Mouse (Mus musculus) bone marrow macrophage, adult 2 months (primary cell): ENCODE results near the gene Nr4a1. TPM values are rescaled to one million over a fixed set of nuclear protein-coding genes. Genes with fewer than 3 reads are reported as not detected.

Experiments
- H3K27ac ChIP-seq: 2 replicates; pipeline ENCODE4 v1.5.1; 2012; ENCODE audit warnings: low read depth, low read length; ENCODE audit not compliant: insufficient read depth
- H3K4me1 ChIP-seq: 2 replicates; pipeline ENCODE4 v1.6.1; 2012; ENCODE audit warnings: low read length; ENCODE audit not compliant: control insufficient read depth, insufficient read depth
- H3K4me3 ChIP-seq: 2 replicates; pipeline ENCODE4 v1.5.1; 2012; ENCODE audit warnings: mild to moderate bottlenecking, low read length, moderate library complexity; ENCODE audit not compliant: insufficient read depth
- CTCF ChIP-seq: IDR thresholded peaks from 2 replicates; pipeline ENCODE4 v1.5.1; 2012; ENCODE audit warnings: low read depth, mild to moderate bottlenecking, low read length, moderate library complexity
- POLR2A ChIP-seq: IDR thresholded peaks from 2 replicates; pipeline ENCODE4 v1.6.1; 2012; ENCODE audit warnings: mild to moderate bottlenecking, low read depth, low read length, borderline replicate concordance
- polyA plus RNA-seq: library from polyadenylated mRNA; stranded (reverse); fragments of >200 nt; gene quantifications from 2 replicates; pipeline ENCODE4 v1.2.4, GENCODE M21; 2012; ENCODE audit not compliant: missing spikeins, insufficient read depth, insufficient read length

Nr4a1 gene
- polyA plus RNA-seq, 1 experiment: 8.8 TPM

DNA sequence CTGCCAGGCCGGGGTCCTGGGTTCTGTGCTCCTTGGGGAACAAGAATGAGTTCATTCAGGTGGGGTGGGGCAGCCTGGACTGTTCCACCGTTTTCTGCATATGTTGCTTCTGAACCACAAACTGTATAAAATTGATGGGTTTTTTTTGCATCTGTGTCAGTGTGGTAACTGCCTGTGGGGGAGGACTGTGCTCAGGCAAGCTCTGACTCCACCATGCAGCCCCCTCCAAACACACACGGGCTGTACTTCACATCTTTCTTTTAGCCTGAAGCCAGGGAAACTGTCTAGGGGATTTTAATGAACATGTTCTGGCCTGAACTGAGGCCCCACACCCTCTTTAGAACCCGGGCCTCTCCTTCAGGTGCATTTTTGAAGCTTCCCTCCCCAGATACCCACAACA is 21.5 kb upstream of the Nr4a1 start:
- H3K4me3 ChIP-seq: no peak overlapping the region
- no peak overlapping the region for H3K27ac ChIP-seq
- TF ChIP-seq POLR2A (no peak), CTCF (no peak)
- H3K4me1 ChIP-seq: no peaks in the 10 kb centered on the region

DNA sequence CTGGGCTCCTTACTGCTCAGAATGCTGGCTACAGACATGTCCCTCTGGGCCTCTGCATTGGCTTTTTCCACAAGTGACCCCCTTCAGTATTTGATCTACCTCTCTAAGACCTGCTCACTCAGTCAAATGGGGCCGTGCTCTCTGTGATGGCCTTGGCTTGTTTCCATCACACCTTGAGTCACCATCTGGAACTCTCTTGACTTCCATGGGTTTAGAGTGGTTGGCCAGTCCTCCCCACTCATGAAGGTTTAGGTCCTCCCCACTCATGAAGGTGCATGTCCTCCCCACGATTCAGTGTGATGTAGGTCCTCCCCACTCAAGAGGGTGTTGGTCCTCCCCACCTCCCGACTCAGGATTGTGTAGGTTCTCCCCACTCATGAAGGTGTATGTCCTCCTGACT is 20.9 kb upstream of the Nr4a1 start:
- H3K4me3 ChIP-seq: no peak overlapping the region
- H3K4me1 ChIP-seq: no peaks in the 10 kb centered on the region
- no peak overlapping the region for H3K27ac ChIP-seq
- TF ChIP-seq POLR2A (no peak), CTCF (no peak)

DNA sequence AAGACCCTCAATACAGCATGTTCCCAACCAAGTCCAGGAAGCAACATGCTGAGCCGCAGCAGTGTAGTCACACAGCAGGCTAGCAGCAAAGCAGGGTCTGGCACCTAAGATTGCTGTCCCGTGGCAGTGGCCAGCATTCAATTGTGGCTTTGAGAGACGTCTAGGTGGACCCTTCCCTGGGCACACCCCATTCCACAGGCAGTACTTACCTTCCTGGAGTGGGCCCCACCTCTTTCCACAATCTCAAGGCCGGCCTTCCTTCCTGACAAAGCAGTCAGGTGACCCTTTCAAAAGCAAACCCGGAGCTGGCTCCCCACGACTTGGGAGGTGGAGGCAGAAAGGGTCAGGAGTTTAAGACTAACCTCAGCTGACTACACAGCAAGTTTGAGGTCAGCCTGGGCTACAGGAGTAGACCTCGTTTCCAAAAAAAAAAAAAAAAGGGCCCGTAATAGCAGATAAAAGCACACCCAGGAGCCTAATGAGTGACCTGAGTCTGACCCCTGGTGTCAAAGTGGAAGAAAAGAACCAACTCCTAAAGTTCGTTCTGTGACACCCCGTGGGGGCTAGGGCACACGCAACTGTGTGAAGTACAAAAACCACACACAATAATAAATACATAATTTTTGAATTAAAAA is 20.3 kb upstream of the Nr4a1 start:
- TF ChIP-seq CTCF (no peak), POLR2A (no peak)
- H3K4me1 ChIP-seq: no peaks in the 10 kb centered on the region

DNA sequence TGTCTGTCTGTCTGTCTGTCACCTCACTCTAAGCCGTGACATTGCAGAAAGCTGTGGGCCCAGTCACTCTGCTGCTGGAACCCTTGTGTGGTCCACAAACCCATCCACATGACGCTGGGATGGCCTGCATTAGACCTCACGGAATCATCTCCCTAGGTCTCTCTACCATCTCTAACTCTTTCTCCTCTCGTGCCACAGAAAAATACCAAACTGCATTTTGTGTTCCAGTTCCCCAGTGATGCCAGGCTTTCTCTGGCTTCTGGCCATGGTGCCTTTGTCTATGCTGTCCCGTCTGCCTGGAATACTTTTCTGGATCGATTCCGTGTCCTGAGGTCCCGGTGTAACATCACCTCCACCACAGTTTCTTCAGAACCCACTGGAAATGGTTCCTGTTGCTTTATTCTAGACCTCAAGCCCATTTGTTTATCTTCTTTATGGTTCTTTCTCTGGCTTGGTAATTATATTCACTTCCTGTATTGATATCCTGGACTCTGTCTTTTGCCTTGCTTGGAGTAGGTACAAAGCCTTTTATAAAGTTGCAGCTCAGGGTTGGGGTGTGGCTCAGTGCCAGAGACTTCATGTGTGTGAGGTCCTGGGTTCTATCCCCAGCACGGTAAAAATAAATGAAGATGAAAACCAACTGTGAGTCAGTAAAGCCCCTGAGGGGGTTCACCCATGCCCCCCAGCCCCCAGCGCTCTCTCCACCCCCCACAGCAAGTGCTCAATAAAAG is 19.3 kb upstream of the Nr4a1 start:
- TF ChIP-seq CTCF (no peak), POLR2A (no peak)
- Histone ChIP-seq H3K4me1 (no peaks in the 10 kb centered on the region), H3K4me3 (no peak overlapping the region), H3K27ac (no peak overlapping the region)

More for the DNA sequence above, 20.3 kb upstream of the Nr4a1 start:
- Histone ChIP-seq H3K4me3 (no peak overlapping the region), H3K27ac (no peak overlapping the region)

DNA sequence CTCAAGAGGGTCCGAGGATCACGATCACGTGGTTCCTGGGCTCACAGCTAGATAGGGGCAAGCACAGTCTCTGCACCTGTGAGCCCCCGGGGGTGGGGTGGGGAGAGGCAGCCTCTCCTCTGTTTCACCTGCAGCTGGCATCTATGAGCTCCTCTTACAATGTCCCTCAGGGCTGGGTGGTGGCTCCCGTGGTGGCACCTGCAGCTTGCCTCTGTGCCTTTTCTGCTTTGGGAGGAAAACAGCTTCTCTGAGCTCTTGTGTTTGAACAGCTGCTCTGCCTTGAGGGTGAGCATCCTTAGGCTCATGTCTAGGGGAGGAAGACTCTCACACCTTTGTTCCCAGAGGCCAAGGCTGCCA is 18.7 kb upstream of the Nr4a1 start:
- H3K27ac ChIP-seq: no peak overlapping the region
- TF ChIP-seq CTCF: no peak
- no peak for TF ChIP-seq POLR2A
- H3K4me1 ChIP-seq: no peaks in the 10 kb centered on the region

DNA sequence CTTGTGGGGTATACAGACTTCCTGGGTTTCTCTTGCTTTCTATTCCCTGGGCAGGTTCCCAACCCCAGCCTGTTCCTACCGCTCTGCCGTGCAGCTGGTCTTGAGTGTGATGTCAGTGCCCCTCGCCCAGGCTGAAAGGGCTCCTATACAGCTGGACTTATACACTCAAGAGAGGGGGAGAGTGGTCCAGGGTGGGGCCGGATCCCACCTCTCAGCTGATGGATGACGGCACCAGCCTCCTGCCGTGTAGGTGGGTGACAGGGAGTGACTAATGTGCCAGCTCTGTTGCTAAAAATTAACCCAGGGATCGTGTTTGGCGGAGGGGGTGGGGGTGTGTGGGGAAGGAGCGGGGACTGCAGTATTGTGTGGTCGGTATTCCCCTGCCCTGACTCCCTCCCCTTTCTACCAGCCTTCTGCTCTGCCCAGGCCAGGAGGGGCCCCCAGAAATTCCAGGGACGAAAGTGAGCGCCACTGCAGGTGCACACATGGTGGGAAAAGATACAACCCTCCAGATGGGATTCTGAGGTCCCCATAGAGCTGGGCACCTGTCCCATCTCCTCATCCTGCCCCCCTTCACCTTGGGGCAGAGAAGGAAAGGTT is 18.2 kb upstream of the Nr4a1 start:
- TF ChIP-seq POLR2A (no peak), CTCF (no peak)
- H3K4me3 ChIP-seq: no peak overlapping the region
- H3K4me1 ChIP-seq: no peaks in the 10 kb centered on the region
- no peak overlapping the region for H3K27ac ChIP-seq

More for the DNA sequence above, 18.7 kb upstream of the Nr4a1 start:
- no peak overlapping the region for H3K4me3 ChIP-seq

DNA sequence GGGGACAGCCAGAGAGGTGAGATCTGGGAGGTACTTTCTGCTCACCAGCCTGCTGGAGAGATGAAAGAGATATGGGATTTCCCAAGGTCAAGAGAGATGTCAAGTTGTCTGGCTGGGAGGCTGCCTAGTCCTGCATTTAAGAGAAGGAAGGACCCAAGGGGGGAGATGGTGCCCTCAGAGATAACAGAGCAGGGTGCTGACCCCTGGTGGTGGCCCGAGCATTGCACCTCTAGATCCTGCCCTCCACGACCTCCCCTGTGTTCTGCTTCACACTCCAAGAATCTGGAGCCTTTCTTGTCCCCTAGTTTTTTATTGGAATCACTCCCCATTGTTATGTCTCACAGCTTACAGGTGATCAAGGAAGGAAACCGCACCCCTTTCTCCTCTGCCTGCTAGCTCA is 17.2 kb upstream of the Nr4a1 start:
- Histone ChIP-seq H3K4me1 (peaks cover 5% of the 10 kb centered on the region; the same call in 1 of the 2 replicates), H3K4me3 (no peak overlapping the region), H3K27ac (no peak overlapping the region)
- TF ChIP-seq CTCF (peak; percentile 82), POLR2A (no peak)

DNA sequence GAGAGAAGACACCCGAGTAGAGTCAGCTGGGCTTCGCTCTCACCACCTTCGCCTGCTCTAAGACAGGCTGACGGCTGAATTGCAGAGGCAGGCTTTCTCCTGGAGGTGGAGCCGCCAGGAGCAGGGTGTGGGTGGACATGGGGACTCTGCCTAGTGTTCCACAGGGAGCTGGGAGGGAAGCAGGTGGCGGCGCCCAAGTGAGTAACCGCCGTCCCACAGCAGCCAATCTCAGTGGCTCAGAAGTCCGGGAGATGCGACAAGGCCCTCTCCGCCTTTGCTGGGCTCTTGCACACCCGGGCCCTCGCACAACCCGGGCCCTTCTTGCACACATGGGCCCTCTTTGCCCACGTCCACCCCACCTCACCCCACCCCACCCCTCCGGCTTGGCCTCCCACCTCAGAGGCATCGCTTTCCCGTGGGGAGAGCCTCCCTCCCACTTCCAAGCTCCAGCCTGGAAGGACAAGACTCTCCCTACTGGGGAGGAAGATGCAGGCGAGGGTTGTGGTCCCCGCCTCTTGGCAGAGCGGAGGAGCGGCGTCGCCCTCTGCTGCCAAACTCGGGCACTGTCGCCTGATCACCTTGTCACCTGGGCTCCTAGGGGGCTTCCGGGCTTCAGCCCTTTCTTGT is 15.1 kb upstream of the Nr4a1 start:
- Histone ChIP-seq H3K4me3 (no peak overlapping the region), H3K4me1 (peaks cover 11% of the 10 kb centered on the region), H3K27ac (no peak overlapping the region)
- TF ChIP-seq POLR2A (no peak), CTCF (peak; percentile 28; the same call in 1 of the 2 replicates)

DNA sequence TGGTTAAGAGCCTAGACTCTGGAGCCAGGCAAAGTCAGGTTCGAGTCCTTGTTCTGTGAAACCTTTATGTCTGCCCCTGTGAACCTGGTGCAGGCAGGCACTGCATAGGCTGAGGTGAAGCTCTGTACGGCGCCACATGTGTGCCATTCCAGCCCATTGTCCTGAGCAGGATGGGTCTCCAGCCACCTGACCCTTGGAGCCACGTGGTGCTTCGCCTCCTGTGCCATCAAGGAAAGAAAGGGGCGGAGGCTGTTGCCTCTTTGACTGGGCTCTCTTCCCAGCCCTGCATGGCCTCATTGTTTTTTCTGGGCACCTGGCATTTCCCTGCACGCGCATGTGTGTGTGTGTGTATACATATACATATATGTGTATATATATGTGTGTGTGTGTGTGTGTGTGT is 14.2 kb upstream of the Nr4a1 start:
- Histone ChIP-seq H3K4me1 (peaks cover 18% of the 10 kb centered on the region), H3K27ac (no peak overlapping the region), H3K4me3 (no peak overlapping the region)
- TF ChIP-seq POLR2A (no peak), CTCF (no peak)

DNA sequence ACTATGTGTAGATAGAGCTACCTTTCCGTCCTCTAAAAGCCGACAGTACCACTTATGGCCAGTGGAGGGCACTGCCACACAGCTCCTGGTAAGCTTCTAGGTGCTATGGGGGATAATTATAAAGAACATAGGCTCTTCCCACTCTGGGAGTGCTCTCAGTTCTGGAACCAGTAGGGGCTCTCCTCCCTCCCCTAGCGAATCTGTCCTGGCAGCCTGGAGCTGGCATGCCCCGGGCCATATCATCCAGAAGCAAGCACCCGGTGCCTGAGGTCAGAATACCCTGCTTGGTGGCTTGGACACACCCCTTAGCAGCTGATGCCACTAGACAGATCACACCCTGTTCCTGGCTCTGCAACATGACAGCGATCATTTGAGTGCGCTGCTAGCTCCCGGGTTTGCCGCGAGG is 13.3 kb upstream of the Nr4a1 start:
- H3K27ac ChIP-seq: no peak overlapping the region
- TF ChIP-seq POLR2A (no peak), CTCF (peak; percentile 79)
- H3K4me1 ChIP-seq: peaks cover 20% of the 10 kb centered on the region
- H3K4me3 ChIP-seq: peak overlapping the region; percentile 28
